Mouse (Mus musculus) urinary bladder, postnatal 36 days (tissue): Measurements from ENCODE around the gene Sh2d1a.
A peak's percentile ranks its signal among the peaks of the same experiment; 100 is the strongest.

Experiments used
- DNase-seq, 2 experiments: peaks; one replicate each; pipeline ENCODE4 v3.0.0; 2022; ENCODE audit warnings: low spot score in 2 of 2, mixed read lengths in 1 of 2

Gene Sh2d1a

GRCm38 (mm10) chrX:42502291-42503043 is at the start of gene Sh2d1a:
Gene Sh2d1a, plus strand, starts transcription at chrX:42502453.
- DNase-seq: no peak

GRCm38 (mm10) chrX:42453001-42453400 is 49.3 kb upstream of the Sh2d1a start:
- DNase-seq: no peak

GRCm38 (mm10) chrX:42454533-42454932 is 47.7 kb upstream of the Sh2d1a start:
- DNase-seq: no peak

- DNase-seq: no peak
Observed at GRCm38 (mm10) chrX:42489446-42489845, 12.8 kb upstream of the Sh2d1a start, which contains the start of gene Tex13c2. Gene Tex13c2, plus strand, starts transcription at chrX:42489691.

GRCm38 (mm10) chrX:42490336-42490735 is 11.9 kb upstream of the Sh2d1a start:
- no peak for DNase-seq

- no peak for DNase-seq
Observed at GRCm38 (mm10) chrX:42500538-42500937, 1.7 kb upstream of the Sh2d1a start.

GRCm38 (mm10) chrX:42511105-42511504 is 8.9 kb downstream of the Sh2d1a start:
- DNase-seq: no peak

GRCm38 (mm10) chrX:42512567-42512966 is 10.3 kb downstream of the Sh2d1a start:
- DNase-seq: no peak

- no peak for DNase-seq
Observed at GRCm38 (mm10) chrX:42522868-42523267, 20.6 kb downstream of the Sh2d1a start.

GRCm38 (mm10) chrX:42530703-42531102 is 28.4 kb downstream of the Sh2d1a start:
- no peak for DNase-seq

- DNase-seq: no peak
Observed at GRCm38 (mm10) chrX:42540030-42540755, 37.9 kb downstream of the Sh2d1a start.

- DNase-seq: peak; percentile 15 to 70
Observed at GRCm38 (mm10) chrX:42540756-42541053, 38.5 kb downstream of the Sh2d1a start.

- DNase-seq: no peak
Observed at GRCm38 (mm10) chrX:42545076-42545475, 42.8 kb downstream of the Sh2d1a start.

GRCm38 (mm10) chrX:42548513-42548912 is 46.3 kb downstream of the Sh2d1a start:
- DNase-seq: no peak

- peak; percentile 12 to 21 for DNase-seq
Observed at GRCm38 (mm10) chrX:42557284-42557683, 55.0 kb downstream of the Sh2d1a start.

GRCm38 (mm10) chrX:42558683-42559082 is 56.4 kb downstream of the Sh2d1a start:
- no peak for DNase-seq
